Mouse (Mus musculus) layer of hippocampus, adult 8-10 months (tissue): ENCODE measurements around the gene Dock9. TPM values are rescaled to one million over a fixed set of nuclear protein-coding genes. Genes with fewer than 3 reads are reported as not detected.
A peak's percentile ranks its signal among the peaks of the same experiment; 100 is the strongest.

Experiments
- DNase-seq, 2 experiments: peaks; one replicate each; pipeline ENCODE4 v3.0.0; 2022; ENCODE audit warnings: low spot score in 2 of 2
- total RNA-seq, 4 experiments: library from RNA; stranded (reverse); gene quantifications; 2 replicates each; pipeline ENCODE4 v1.2.4; 2022

The Dock9 gene
- total RNA-seq, 4 experiments from 2014 or later: 179 to 210 (median 198) TPM

GRCm38 (mm10) chr14:121791935-121792334, 5.7 kb downstream of the Dock9 start:
- no peak for DNase-seq

DNA sequence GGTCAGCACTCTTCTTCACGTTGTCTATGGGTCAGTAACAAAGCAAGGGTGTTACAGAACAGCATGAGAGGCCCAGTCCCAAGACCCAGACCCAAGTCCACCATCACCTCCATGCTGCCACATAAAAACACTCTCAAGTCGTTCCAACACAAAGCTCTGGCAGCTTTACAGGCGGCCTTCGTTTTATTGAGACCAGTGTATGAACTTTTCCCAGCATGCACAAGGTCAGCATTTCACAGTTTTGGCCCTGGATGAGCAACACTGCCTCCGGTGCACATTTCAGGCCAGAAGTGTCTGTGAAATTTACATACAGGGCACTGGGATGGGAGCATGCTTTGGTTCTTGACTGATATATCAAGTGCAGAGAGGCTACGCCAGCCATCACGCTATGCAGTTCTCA, 6.5 kb downstream of the Dock9 start:
- no peak for DNase-seq

- no peak for DNase-seq
Observed at GRCm38 (mm10) chr14:121789273-121789672, 8.4 kb downstream of the Dock9 start.

DNA sequence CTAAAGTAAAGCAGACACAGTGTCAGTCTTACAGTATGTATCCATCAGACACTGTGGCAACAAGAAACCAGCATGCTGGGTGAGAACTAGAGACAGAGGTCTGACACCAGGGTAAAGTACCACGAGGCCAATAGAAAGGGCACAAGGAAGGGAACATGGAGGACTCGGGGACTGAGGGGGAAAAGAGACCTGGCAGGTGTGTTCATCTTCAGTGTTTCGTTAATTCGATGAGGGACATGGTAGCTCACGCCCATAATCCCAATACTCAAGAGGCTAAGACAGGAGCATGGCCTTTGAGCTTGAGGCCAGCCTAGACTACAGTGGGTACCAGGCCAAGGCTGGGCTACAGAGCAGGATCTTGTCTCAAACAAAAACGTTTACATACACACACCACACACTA, 9.2 kb downstream of the Dock9 start:
- DNase-seq: no peak

DNA sequence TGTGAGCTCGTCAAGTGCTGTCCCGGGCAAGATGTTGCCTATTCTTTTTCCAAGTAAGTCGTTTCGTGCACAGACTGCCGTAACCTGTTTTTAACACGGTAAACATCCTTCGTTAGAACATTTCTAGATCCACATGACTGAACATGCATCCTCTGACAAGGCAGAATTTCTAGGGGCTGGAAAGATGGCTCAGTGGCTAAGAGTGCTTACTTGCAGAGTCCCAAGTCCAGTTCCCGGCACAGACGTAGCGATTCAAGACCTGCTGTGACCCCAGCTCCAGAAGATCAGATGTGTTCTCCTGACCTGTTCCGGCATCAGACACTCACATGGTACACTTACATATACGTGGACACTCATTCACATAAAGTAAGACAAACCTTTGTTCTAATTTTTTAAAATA, 10.2 kb downstream of the Dock9 start:
- DNase-seq: no peak

DNA sequence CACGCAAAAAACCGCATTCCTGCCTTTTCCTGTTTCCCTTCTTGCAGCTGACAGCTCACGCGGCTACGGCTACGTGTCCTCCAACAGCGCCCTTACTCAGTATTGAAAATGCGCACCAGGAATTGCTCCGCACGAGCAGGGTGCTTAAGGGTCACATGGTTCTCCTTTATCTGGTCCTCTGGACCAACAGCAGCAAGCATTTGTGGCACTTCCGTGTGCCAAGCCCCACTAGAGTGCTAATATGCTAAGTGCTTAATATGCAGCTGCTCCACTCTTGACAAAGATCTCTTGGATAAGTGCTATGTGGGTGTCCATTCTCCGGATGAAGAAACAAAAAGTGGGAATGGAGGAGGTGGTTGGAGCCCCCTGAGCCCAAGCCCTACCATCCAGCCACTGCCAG, 10.7 kb downstream of the Dock9 start:
- DNase-seq: no peak

DNA sequence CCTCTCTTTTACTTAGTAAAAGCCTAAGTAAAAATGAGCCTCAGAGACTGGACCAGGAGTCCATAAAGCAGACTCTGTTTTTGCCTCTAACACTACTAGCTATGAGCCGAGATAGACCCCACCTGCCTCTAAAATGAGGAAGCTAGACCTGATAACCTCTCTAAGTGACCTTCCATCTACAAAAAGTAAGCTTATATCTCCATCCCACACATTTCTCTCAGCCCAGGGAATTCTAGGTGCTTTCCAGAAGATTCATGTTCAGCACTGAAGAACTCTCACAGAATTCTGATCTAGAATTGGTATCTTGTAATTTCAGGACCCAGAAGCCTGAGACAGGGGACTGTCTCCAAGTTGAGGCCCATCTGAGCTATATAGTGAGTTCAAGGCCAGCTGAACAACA, 12.2 kb downstream of the Dock9 start:
- DNase-seq: no peak

DNA sequence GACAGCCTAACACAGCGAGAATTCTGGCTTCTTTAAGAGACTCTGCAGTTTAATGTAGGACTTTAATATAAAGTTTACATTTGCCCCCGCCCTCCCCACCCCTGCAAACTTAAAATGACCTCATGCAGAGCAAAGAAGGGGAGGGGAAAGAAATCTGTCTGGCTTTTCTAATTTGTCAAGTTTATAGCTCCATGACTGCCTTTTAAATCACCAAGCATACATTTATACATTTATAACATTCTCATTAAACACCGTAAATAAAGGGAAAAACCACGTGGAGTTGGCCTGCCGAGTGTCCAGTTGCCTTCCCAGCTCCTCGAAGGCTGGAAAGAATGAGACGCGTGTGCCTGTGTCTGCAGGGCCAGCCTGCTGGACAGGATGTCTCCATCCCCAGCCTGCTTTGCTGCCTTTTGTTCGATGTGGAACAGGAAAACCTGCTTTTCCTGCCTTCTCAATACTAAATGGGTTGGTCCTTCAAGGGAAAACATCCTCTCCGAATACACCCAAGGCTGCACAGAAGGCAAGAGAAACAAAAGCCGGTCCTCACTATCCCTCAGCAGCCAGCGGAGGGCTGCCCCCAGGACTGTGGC, 16.6 kb downstream of the Dock9 start:
- no peak for DNase-seq

DNA sequence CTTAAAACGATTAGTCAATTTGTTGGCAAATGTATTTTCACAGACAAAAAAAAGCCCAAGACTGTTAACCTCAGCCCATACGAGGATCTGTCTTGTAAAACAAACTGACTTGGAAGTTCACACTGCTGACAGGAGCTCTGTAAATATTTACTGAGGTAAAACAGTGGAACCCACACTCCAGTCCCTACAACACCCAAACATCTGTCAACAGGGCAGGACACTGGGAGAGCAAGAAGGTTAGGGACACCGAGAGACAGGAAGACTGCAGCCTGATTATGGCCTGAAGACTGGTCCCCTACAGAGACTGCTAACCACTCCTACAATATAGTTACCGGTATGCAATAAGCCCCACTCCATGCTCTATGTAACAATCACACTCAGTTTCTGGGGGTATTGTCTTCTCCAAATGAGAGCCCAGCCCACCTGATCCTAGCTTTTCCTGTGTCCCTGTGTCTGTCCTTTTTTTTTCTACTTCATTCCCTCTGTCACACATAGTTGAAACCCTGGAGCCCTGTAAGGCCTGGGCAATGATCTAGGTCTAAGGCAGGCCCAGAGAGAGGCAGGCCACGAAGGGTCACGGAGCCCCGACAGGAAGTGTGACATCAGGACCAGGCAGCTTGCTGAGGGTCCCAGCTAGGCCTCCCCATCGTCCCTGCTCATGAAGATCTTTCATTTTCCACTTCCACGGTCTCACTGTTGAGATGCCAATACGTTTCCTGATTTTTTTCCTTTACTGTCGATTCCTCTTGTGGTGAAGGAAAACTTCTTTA, 17.3 kb downstream of the Dock9 start:
- no peak for DNase-seq

GRCm38 (mm10) chr14:121779620-121780019, 18.0 kb downstream of the Dock9 start:
- DNase-seq: no peak

DNA sequence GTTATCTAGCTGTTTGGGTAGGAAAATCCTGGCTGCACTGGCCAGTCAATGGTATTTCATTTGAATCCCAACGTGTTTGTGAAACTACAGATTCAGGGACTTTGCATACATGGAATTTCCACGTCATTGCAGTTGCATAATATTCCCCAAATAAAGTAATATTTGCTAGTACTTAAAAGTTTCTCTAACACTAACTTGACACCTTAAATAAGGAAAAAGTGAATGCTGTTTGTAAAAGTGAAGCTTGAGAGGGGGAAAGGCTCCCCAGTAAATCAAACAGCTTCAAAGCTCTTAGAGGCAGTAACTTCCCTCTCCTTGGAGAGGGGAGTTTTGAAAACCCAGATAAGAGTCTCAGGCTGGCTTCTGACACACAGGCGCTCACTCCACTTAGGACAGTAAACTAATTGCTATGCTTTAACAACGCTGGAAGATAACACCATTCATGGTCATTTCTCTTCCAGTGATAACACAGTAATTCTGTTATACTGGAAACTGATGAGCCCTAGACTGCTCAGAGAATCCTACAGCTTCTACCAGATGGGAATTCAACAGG, 20.3 kb downstream of the Dock9 start:
- no peak for DNase-seq

DNA sequence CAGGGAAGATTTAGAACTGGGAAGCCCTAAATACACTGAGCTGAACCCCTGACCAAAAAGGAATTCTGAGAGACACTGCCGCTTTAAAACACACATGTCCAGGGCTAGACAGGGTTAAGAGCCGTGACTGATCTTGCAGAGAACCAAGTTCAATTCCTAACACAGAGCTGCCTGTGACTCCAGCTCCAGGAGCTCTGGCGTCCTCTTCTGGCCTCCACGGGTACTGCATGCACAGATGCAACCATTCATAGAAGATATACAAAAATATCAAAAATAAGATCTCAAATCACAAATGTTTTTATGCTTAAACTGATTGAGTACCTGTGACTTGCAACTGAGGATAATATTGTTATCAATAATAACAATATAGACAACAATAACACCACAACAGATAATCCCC, 20.9 kb downstream of the Dock9 start:
- DNase-seq: no peak

DNA sequence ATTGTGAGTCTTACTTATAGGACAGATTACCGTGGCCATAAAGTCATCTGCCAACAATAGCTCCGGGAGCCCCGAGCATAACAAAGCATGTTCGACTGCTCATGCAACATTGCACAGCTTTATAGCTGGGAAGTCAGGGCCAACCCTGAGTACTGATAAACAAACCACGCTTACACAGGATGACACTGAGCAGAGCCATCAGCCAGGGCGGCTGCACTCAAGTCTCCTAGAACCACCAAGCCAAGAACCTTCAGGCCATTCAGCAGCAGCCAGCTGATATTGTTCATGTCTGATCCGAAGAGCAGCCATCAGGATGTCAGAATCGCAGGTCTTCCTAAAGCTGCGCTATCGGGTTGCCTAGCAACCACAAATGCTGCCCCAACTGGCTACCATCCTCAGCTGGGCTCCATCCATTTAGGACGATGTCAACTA, 35.6 kb downstream of the Dock9 start:
- DNase-seq: peak in 1 of 2 experiments; percentile 28

DNA sequence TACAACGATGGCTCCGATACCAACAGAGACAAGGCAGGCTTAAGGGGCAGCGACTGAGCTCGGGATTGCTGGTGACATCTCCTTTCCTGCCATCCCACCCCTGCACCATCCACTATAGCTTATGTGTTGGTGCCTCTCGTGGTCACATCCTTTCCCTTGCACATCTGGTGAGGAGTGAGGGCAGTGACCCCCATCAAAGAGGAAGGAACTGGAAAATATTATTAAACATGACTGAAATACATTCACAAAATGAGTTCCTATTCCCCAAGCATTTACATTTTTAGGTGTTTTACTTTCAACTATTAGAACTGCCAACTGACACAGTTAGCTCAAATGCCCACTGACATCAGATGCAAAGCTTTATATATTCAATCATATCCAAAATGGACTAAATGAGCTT, 37.2 kb downstream of the Dock9 start:
- no peak for DNase-seq

DNA sequence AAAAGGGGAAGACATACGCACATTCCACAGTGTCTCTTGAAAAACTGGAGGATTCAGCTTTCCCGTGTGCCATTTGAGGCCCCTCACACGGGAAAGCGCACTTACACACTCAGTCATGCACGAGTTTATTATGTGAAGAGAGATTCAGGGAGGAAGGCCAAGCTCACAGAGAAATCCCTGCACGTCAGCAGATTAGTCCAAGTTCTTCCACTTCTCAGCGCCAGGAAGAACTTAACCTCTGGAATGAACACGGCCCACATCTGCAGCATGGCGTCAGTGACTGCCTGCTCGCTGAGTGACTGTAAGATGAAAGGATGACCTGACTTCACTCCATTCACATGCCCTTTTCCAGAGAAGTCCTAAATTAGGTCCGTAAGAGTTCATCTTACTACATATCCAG, 43.5 kb downstream of the Dock9 start:
- DNase-seq: no peak

GRCm38 (mm10) chr14:121752686-121753426, 44.8 kb downstream of the Dock9 start:
- DNase-seq: no peak

DNA sequence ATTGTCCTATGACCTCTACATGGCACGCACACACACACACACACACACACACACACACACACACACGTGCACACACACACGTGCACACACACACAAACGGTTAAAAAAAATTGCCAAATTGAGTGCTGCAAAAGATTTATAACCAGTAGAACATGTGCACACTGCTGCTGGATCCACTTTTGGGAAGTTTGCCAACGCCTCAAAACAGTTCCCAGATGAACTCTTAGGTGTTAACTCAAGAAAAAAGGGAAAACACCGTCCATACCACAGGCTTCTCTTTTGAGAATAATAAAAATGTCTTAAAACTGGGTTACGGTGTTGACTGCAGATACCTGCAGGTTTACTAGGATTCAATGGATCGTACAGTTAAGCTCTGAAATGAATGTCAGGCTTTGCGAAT, 48.0 kb downstream of the Dock9 start:
- no peak for DNase-seq

DNA sequence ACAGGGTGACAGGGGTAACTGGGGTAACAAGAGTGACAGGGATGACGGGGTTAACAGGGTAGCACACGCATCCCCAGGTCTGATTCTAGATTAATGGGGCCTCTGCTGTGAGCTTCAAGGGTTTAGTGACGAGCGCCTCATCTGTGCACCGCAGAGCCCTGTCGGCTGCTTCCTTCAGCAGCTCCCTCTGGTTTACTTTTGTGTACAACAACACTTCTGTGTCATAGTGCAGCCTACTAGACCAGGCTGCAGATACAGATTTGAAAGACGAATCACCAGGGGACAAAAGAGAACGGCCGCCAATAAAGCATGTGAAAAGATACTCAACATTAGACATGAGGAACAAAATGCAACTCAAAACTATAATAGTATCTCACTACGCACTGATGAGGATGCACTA, 48.6 kb downstream of the Dock9 start:
- no peak for DNase-seq

GRCm38 (mm10) chr14:121747360-121747759, 50.3 kb downstream of the Dock9 start:
- DNase-seq: no peak

GRCm38 (mm10) chr14:121743787-121744417, 53.7 kb downstream of the Dock9 start:
- no peak for DNase-seq
